Mouse (Mus musculus) lung, adult 2 months (tissue): ENCODE results near the gene Kcnj9. TPM values are rescaled to one million over a fixed set of nuclear protein-coding genes. Genes with fewer than 3 reads are reported as not detected.
A peak's percentile ranks its signal among the peaks of the same experiment; 100 is the strongest.

ENCODE experiments used
- DNase-seq: peaks from one replicate; pipeline ENCODE4 v3.0.0; 2022
- H3K4me1 ChIP-seq: fragments of 200-500 bp; 2 replicates; pipeline ENCODE4 v1.6.1; 2011; ENCODE audit warnings: low read length; ENCODE audit not compliant: control insufficient read depth, insufficient read depth
- H3K4me3 ChIP-seq: fragments of 200-500 bp; replicated peaks from 2 replicates; pipeline ENCODE3; 2011; ENCODE audit warnings: low read depth, mild to moderate bottlenecking, control low read depth, low read length; ENCODE audit errors: extremely low read depth
- CTCF ChIP-seq: fragments of 200-500 bp; IDR thresholded peaks from 2 replicates; pipeline ENCODE4 v1.5.1; 2011; ENCODE audit warnings: mild to moderate bottlenecking, low read length, control low read depth; ENCODE audit not compliant: insufficient read depth
- POLR2A ChIP-seq: fragments of 200-500 bp; IDR thresholded peaks from 2 replicates; pipeline ENCODE4 v1.6.1; 2011; ENCODE audit warnings: low read depth, mild to moderate bottlenecking, control low read depth, low read length, borderline replicate concordance; ENCODE audit errors: extremely low read depth
- WGBS: fragments of 180-500 bp; shearing (Covaris S2); methylation state at CpG from one replicate; pipeline ENCODE4 v1.1.7; 2018; 5-methylcytosine and 5-hydroxymethylcytosine counted together
- polyA plus RNA-seq: library from polyadenylated mRNA; depleted of rRNA; stranded (reverse); fragments of >200 nt; gene quantifications from 2 replicates; pipeline ENCODE4 v1.2.3, GENCODE M21; 2012

Gene Kcnj9
- polyA plus RNA-seq, 1 experiment: not detected

- no peak for DNase-seq
- WGBS: 61% methylated on average over 6 of the region's 6 CpGs
- Histone ChIP-seq H3K4me1 (no peaks in the 10 kb centered on the region), H3K4me3 (no peak overlapping the region)
- TF ChIP-seq POLR2A: no peak
- no peak for TF ChIP-seq CTCF
These were observed 22.9 kb upstream of the Kcnj9 start for GRCm38 (mm10) chr1:172352001-172352400.

GRCm38 (mm10) chr1:172349916-172350812 is 21.0 kb upstream of the Kcnj9 start:
- H3K4me3 ChIP-seq: no peak overlapping the region
- WGBS: 26% methylated on average over 19 of the region's 19 CpGs
- no peak for DNase-seq

GRCm38 (mm10) chr1:172349504-172349903 is 20.4 kb upstream of the Kcnj9 start:
- no peak for DNase-seq
- TF ChIP-seq POLR2A (no peak), CTCF (no peak)

More at GRCm38 (mm10) chr1:172349916-172350812, 21.0 kb upstream of the Kcnj9 start:
- no peak for TF ChIP-seq CTCF
- TF ChIP-seq POLR2A: no peak
- H3K4me1 ChIP-seq: 0 out of 2 replicates have a peak, but pooled peaks cover 2% of the 10 kb centered on the region

GRCm38 (mm10) chr1:172347382-172347781 is 18.3 kb upstream of the Kcnj9 start:
- WGBS: 84% methylated on average over 12 of the region's 12 CpGs
- Histone ChIP-seq H3K4me3 (no peak overlapping the region), H3K4me1 (0 out of 2 replicates have a peak, but pooled peaks cover 2% of the 10 kb centered on the region)
- no peak for TF ChIP-seq CTCF
- TF ChIP-seq POLR2A: no peak
- DNase-seq: no peak

More at GRCm38 (mm10) chr1:172349504-172349903, 20.4 kb upstream of the Kcnj9 start:
- Histone ChIP-seq H3K4me1 (0 out of 2 replicates have a peak, but pooled peaks cover 2% of the 10 kb centered on the region), H3K4me3 (no peak overlapping the region)
- WGBS: 77% methylated on average over 5 of the region's 5 CpGs

- Histone ChIP-seq H3K4me3 (no peak overlapping the region), H3K4me1 (0 out of 2 replicates have a peak, but pooled peaks cover 2% of the 10 kb centered on the region)
- TF ChIP-seq CTCF (no peak), POLR2A (no peak)
- DNase-seq: no peak
- WGBS: 78% methylated on average over 10 of the region's 10 CpGs
These were observed 17.6 kb upstream of the Kcnj9 start for GRCm38 (mm10) chr1:172346707-172347106.

GRCm38 (mm10) chr1:172344820-172345219 is 15.7 kb upstream of the Kcnj9 start:
- TF ChIP-seq POLR2A (no peak), CTCF (no peak)
- 59% methylated on average over 7 of the region's 7 CpGs for WGBS
- Histone ChIP-seq H3K4me3 (no peak overlapping the region), H3K4me1 (0 out of 2 replicates have a peak, but pooled peaks cover 2% of the 10 kb centered on the region)
- no peak for DNase-seq

- H3K4me1 ChIP-seq: 0 out of 2 replicates have a peak, but pooled peaks cover 2% of the 10 kb centered on the region
- no peak overlapping the region for H3K4me3 ChIP-seq
- no peak for TF ChIP-seq POLR2A
- TF ChIP-seq CTCF: no peak
- DNase-seq: no peak
- WGBS: 46% methylated on average over 3 of the region's 3 CpGs
These were observed 14.8 kb upstream of the Kcnj9 start for GRCm38 (mm10) chr1:172343914-172344313.

GRCm38 (mm10) chr1:172342729-172343128 is 13.6 kb upstream of the Kcnj9 start:
- 65% methylated on average over 3 of the region's 3 CpGs for WGBS
- Histone ChIP-seq H3K4me1 (0 out of 2 replicates have a peak, but pooled peaks cover 2% of the 10 kb centered on the region), H3K4me3 (no peak overlapping the region)
- DNase-seq: no peak
- TF ChIP-seq POLR2A: no peak
- TF ChIP-seq CTCF: no peak

GRCm38 (mm10) chr1:172341386-172341785 is 12.3 kb upstream of the Kcnj9 start:
- no peak for DNase-seq
- Histone ChIP-seq H3K4me3 (no peak overlapping the region), H3K4me1 (0 out of 2 replicates have a peak, but pooled peaks cover 2% of the 10 kb centered on the region)
- 18% methylated on average over 10 of the region's 10 CpGs for WGBS
- TF ChIP-seq CTCF (no peak), POLR2A (no peak)

- Histone ChIP-seq H3K4me1 (0 out of 2 replicates have a peak, but pooled peaks cover under 1% of the 10 kb centered on the region), H3K4me3 (peak within 1 kb of the TSS; percentile 16)
- TF ChIP-seq POLR2A (no peak), CTCF (no peak)
- 2% methylated on average over 38 of the region's 38 CpGs for WGBS
- peak; percentile 62 for DNase-seq
These were observed 11.7 kb upstream of the Kcnj9 start, which contains the start of gene Kcnj10 for GRCm38 (mm10) chr1:172340729-172341321. Kcnj10 (plus strand) TSS chr1:172341210.
